In genomic region chr15:6708526-6709441, GRCm38 (mm10) we compare ENCODE assay signal across 8 mouse cellular contexts. TPM values are rescaled to one million over a fixed set of nuclear protein-coding genes. Genes with fewer than 3 reads are reported as not detected.
DNase-seq lines count a peak whose midpoint lies in the region; ATAC-seq lines count a peak whose summit lies in the region.

No protein-coding gene starts in this region.

- peaks cover 35% of the 10 kb centered on the region for H3K4me1 ChIP-seq in intestine, embryonic 16.5 days (ENCODE audit: control insufficient read depth, insufficient read depth, low read length)
- peaks cover 52% of the 10 kb centered on the region for H3K4me1 ChIP-seq in liver, embryonic 16.5 days (ENCODE audit: control insufficient read depth, low read depth, low read length)
- peaks cover 14% of the 10 kb centered on the region for H3K4me1 ChIP-seq in neural tube, embryonic 12.5 days

- H3K4me3 ChIP-seq in intestine, embryonic 16.5 days (ENCODE audit: low read length) = peak overlapping the region; percentile 96
- H3K4me3 ChIP-seq in liver, embryonic 16.5 days (ENCODE audit: low read depth, low read length) = peak overlapping the region; percentile 97
- H3K4me3 ChIP-seq in neural tube, embryonic 12.5 days = peak overlapping the region; percentile 91

- H3K9ac ChIP-seq in intestine, embryonic 16.5 days (ENCODE audit: low read depth, low read length) = peak overlapping the region; percentile 95
- peak overlapping the region; percentile 99 for H3K9ac ChIP-seq in liver, embryonic 16.5 days (ENCODE audit: low read depth, low read length)
- H3K9ac ChIP-seq in neural tube, embryonic 12.5 days = peak overlapping the region; percentile 94

- DNase-seq in urinary bladder, adult 18-20 months (ENCODE audit: low spot score in 2 of 2) = peak; percentile 30 to 57
- DNase-seq in urinary bladder, postnatal 4 days (ENCODE audit: low spot score in 2 of 2) = no peak
- DNase-seq in cerebellum, postnatal 14 days = peak; percentile 37 to 51
- peak; percentile 29 to 32 for DNase-seq in frontal cortex, postnatal 14 days (ENCODE audit: low spot score in 2 of 2)
- peak; percentile 74 for DNase-seq in testis, postnatal 10 days (ENCODE audit: low spot score)

- ATAC-seq in intestine, embryonic 16.5 days = peak; percentile 74
- peak; percentile 36 for ATAC-seq in liver, embryonic 16.5 days (ENCODE audit: low read depth)
- ATAC-seq in neural tube, embryonic 12.5 days (ENCODE audit: low FRiP score, low read depth) = peak; percentile 81

- no peaks in the 10 kb centered on the region for H3K36me3 ChIP-seq in intestine, embryonic 16.5 days (ENCODE audit: control insufficient read depth, insufficient read depth, low read length)
- H3K36me3 ChIP-seq in liver, embryonic 16.5 days (ENCODE audit: control insufficient read depth, insufficient read depth) = no peaks in the 10 kb centered on the region
- H3K36me3 ChIP-seq in neural tube, embryonic 12.5 days = no peaks in the 10 kb centered on the region

- H3K9me3 ChIP-seq in intestine, embryonic 16.5 days (ENCODE audit: control insufficient read depth, low read length) = no peaks in the 10 kb centered on the region
- H3K9me3 ChIP-seq in liver, embryonic 16.5 days (replicated peaks; ENCODE audit: control insufficient read depth, low read length) = no peaks in the 10 kb centered on the region
- H3K9me3 ChIP-seq in neural tube, embryonic 12.5 days = no peaks in the 10 kb centered on the region

- WGBS in intestine, embryonic 16.5 days = under 1% methylated on average over 71 of the region's 89 CpGs
- WGBS in liver, embryonic 16.5 days (ENCODE audit: insufficient replicate concordance) = under 1% methylated on average over 79 of the region's 89 CpGs
- WGBS in neural tube, embryonic 12.5 days = under 1% methylated on average over 85 of the region's 89 CpGs

- peak overlapping the region; percentile 88 for H3K4me2 ChIP-seq in intestine, embryonic 16.5 days (ENCODE audit: low read depth, low read length)
- peak overlapping the region; percentile 87 for H3K4me2 ChIP-seq in liver, embryonic 16.5 days (ENCODE audit: low read depth, low read length)
- H3K4me2 ChIP-seq in neural tube, embryonic 12.5 days (replicated peaks) = peak overlapping the region; percentile 82

- peak overlapping the region; percentile 94 for H3K27ac ChIP-seq in intestine, embryonic 16.5 days (ENCODE audit: low read length)
- H3K27ac ChIP-seq in liver, embryonic 16.5 days (ENCODE audit: low read length) = peak overlapping the region; percentile 98
- H3K27ac ChIP-seq in neural tube, embryonic 12.5 days = peak overlapping the region; percentile 90

- H3K27me3 ChIP-seq in intestine, embryonic 16.5 days (replicated peaks; ENCODE audit: control insufficient read depth, insufficient read depth, low read length) = 0 out of 2 replicates have a peak, but pooled peaks cover 2% of the 10 kb centered on the region
- H3K27me3 ChIP-seq in liver, embryonic 16.5 days (ENCODE audit: control insufficient read depth, insufficient read depth, low read depth, low read length) = no peaks in the 10 kb centered on the region
- no peaks in the 10 kb centered on the region for H3K27me3 ChIP-seq in neural tube, embryonic 12.5 days (replicated peaks)

RNA-seq across cellular contexts. Expression of gene Rictor, which starts 0.6 kb away (rescaled TPM):
- 32.8 and 33.0 TPM in 2 replicates for polyA plus RNA-seq in intestine, embryonic 16.5 days (2015; fragmentation: Nextera tagmentation; extraction: Ambion mirVana)
- 21.2 and 21.5 TPM in 2 replicates for polyA plus RNA-seq in liver, embryonic 16.5 days (2015; fragmentation: Nextera tagmentation; extraction: Ambion mirVana)
- 54.5 and 55.5 TPM in 2 replicates for polyA plus RNA-seq in neural tube, embryonic 12.5 days (2016; fragmentation: Nextera tagmentation; extraction: Ambion mirVana)

Comparison
In these comparisons a context has a peak if more than half of its experiments do, and no peak if none do; other contexts are left out.
1. DNase-seq: peak in urinary bladder, adult 18-20 months (2 of 2), cerebellum, postnatal 14 days (2 of 2), frontal cortex, postnatal 14 days (2 of 2) and testis, postnatal 10 days (single experiment); none in urinary bladder, postnatal 4 days (0 of 2).
2. Peak in every context shown above with its lines, with median percentiles within 50 percentile points of each other: ATAC-seq, H3K27ac ChIP-seq, H3K4me2 ChIP-seq, H3K4me3 ChIP-seq and H3K9ac ChIP-seq.